Mouse (Mus musculus): Measurements from ENCODE around the gene Mageb18. TPM values are rescaled to one million over a fixed set of nuclear protein-coding genes. Genes with fewer than 3 reads are reported as not detected.

Mageb18 gene
- polyA plus RNA-seq (2012) = not detected in 2 replicates

GRCm38 (mm10) chrX:92599472-92599871, at the start of gene Mageb18:
Gene Mageb18 (minus strand): TSS chrX:92599572.

GRCm38 (mm10) chrX:92489649-92490048, 109.7 kb downstream of the Mageb18 start, which contains the start of gene Gm5941:
Gene Gm5941 (plus strand): TSS chrX:92489949.

Other genes starting within 250 kb of the Mageb18 start
- gene Gm5941, start 109.6 kb downstream of the Mageb18 start, polyA plus RNA-seq (2012) = not detected in 2 replicates